Mouse (Mus musculus) myocyte (in vitro differentiated cells): Measurements from ENCODE around the gene Hsf2bp. TPM values are rescaled to one million over a fixed set of nuclear protein-coding genes. Genes with fewer than 3 reads are reported as not detected.

Experiments used
- H3K27me3 ChIP-seq: one replicate; pipeline ENCODE4 v1.6.1; 2011; ENCODE audit not compliant: control insufficient read depth, insufficient read depth, insufficient read length
- H3K36me3 ChIP-seq: one replicate; pipeline ENCODE4 v1.6.1; 2011; ENCODE audit not compliant: control insufficient read depth, insufficient read depth
- H3K4me2 ChIP-seq: one replicate; pipeline ENCODE4 v1.6.1; 2011; ENCODE audit warnings: low read depth, control low read depth
- H3K4me3 ChIP-seq: one replicate; pipeline ENCODE4 v1.5.1; 2011; ENCODE audit warnings: mild to moderate bottlenecking, control low read depth, moderate library complexity
- H3K79me2 ChIP-seq: one replicate; pipeline ENCODE4 v1.6.1; 2011; ENCODE audit not compliant: control insufficient read depth, insufficient read depth
- H3ac ChIP-seq: one replicate; pipeline ENCODE4 v1.6.1; 2011; ENCODE audit not compliant: control insufficient read depth, insufficient read length
- CEBPB ChIP-seq: IDR thresholded peaks from 2 replicates; pipeline ENCODE4 v1.6.1; 2011; ENCODE audit warnings: mild to moderate bottlenecking, moderate library complexity; ENCODE audit not compliant: poor library complexity, insufficient read depth, severe bottlenecking
- E2F4 ChIP-seq: IDR thresholded peaks from one replicate; pipeline ENCODE4 v1.6.1; 2011; ENCODE audit warnings: mild to moderate bottlenecking, control low read depth, moderate library complexity; ENCODE audit not compliant: insufficient read depth
- MAX ChIP-seq: IDR thresholded peaks from one replicate; pipeline ENCODE4 v1.6.1; 2011; ENCODE audit warnings: low read depth, mild to moderate bottlenecking, control low read depth
- MYOD1 ChIP-seq, 3 experiments: IDR thresholded peaks; one replicate each; pipeline ENCODE4 v1.6.1; 2011; ENCODE audit warnings: control low read depth in 2 of 3, low read depth in 2 of 3, mild to moderate bottlenecking in 2 of 3, moderate library complexity in 1 of 3; ENCODE audit not compliant: insufficient read length in 2 of 3, control insufficient read depth in 1 of 3
- MYOG ChIP-seq, 3 experiments: IDR thresholded peaks; one replicate each; pipeline ENCODE4 v1.6.1; 2011; ENCODE audit warnings: control low read depth in 2 of 3, low read depth in 2 of 3, mild to moderate bottlenecking in 2 of 3; ENCODE audit not compliant: insufficient read length in 2 of 3, control insufficient read depth in 1 of 3, insufficient read depth in 1 of 3
- POLR2A ChIP-seq: IDR thresholded peaks from one replicate; pipeline ENCODE4 v1.6.1; 2011; ENCODE audit warnings: low read depth, mild to moderate bottlenecking, control low read depth, moderate library complexity; ENCODE audit not compliant: insufficient read length
- POLR2AphosphoS2 ChIP-seq: IDR thresholded peaks from one replicate; pipeline ENCODE4 v1.6.1; 2011; ENCODE audit warnings: low read depth, control low read depth; ENCODE audit not compliant: insufficient read length
- REST ChIP-seq: IDR thresholded peaks from one replicate; pipeline ENCODE4 v1.6.1; 2011; ENCODE audit warnings: mild to moderate bottlenecking, control low read depth, moderate library complexity; ENCODE audit not compliant: insufficient read depth, insufficient read length
- SRF ChIP-seq: IDR thresholded peaks from one replicate; pipeline ENCODE4 v1.6.1; 2011; ENCODE audit warnings: low read depth; ENCODE audit not compliant: control insufficient read depth, insufficient read length
- TCF12 ChIP-seq: IDR thresholded peaks from one replicate; pipeline ENCODE4 v1.6.1; 2011; ENCODE audit warnings: mild to moderate bottlenecking, control low read depth; ENCODE audit not compliant: poor library complexity, insufficient read depth, severe bottlenecking
- TCF3 ChIP-seq: IDR thresholded peaks from one replicate; pipeline ENCODE4 v1.6.1; 2011; ENCODE audit warnings: low read depth, control low read depth; ENCODE audit not compliant: insufficient read length
- USF1 ChIP-seq: IDR thresholded peaks from one replicate; pipeline ENCODE4 v1.6.1; 2011; ENCODE audit warnings: low read depth, mild to moderate bottlenecking, control low read depth, moderate library complexity
- polyA plus RNA-seq: library from polyadenylated mRNA; unstranded; fragments of >200 nt; fragmentation: generic; extraction: Trizol; gene quantifications from one replicate; pipeline ENCODE4 v1.2.1, GENCODE M21; 2012; ENCODE audit warnings: missing spikeins

Hsf2bp gene
- polyA plus RNA-seq, 1 experiment: 4.9 TPM

- H3K27me3 ChIP-seq: no peaks in the 10 kb centered on the region
Observed at GRCm38 (mm10) chr17:31937141-31937554, 99.0 kb downstream of the Hsf2bp start.

GRCm38 (mm10) chr17:31935841-31936240, 100.3 kb downstream of the Hsf2bp start:
- TF ChIP-seq REST (no peak), CEBPB (no peak), TCF12 (no peak), MAX (no peak), MYOD1 (IDR thresholded peaks at IDR 0.05; ENCODE audit: control insufficient read depth in 1 of 3, insufficient read length in 2 of 3, low read depth in 2 of 3) (no peak), TCF3 (no peak)
- H3K36me3 ChIP-seq: no peaks in the 10 kb centered on the region
- H3ac ChIP-seq: no peak overlapping the region

More at GRCm38 (mm10) chr17:31937141-31937554, 99.0 kb downstream of the Hsf2bp start:
- Histone ChIP-seq H3K79me2 (no peaks in the 10 kb centered on the region), H3K36me3 (no peaks in the 10 kb centered on the region), H3ac (no peak overlapping the region), H3K4me2 (no peak overlapping the region), H3K4me3 (no peak overlapping the region)
- TF ChIP-seq CEBPB (no peak), MYOD1 (IDR thresholded peaks at IDR 0.05; ENCODE audit: control insufficient read depth in 1 of 3, insufficient read length in 2 of 3, low read depth in 2 of 3) (no peak), POLR2AphosphoS2 (no peak), USF1 (no peak), TCF3 (no peak)

GRCm38 (mm10) chr17:31935091-31935830, 100.9 kb downstream of the Hsf2bp start:
- no peak for TF ChIP-seq TCF3
- TF ChIP-seq USF1: no peak
- no peak for TF ChIP-seq POLR2A
- no peak for TF ChIP-seq CEBPB
- TF ChIP-seq REST: no peak
- TF ChIP-seq TCF12: no peak
- peak in 2 of 3 experiments; percentile 71 to 83 for TF ChIP-seq MYOG (IDR thresholded peaks at IDR 0.05; ENCODE audit: control insufficient read depth in 1 of 3, insufficient read depth in 1 of 3, insufficient read length in 2 of 3, low read depth in 2 of 3)
- no peak for TF ChIP-seq SRF
- no peak for TF ChIP-seq E2F4
- peak in 2 of 3 experiments; percentile 61 to 74 for TF ChIP-seq MYOD1 (IDR thresholded peaks at IDR 0.05; ENCODE audit: control insufficient read depth in 1 of 3, insufficient read length in 2 of 3, low read depth in 2 of 3)
- TF ChIP-seq POLR2AphosphoS2: no peak
- TF ChIP-seq MAX: no peak
- H3K79me2 ChIP-seq: no peaks in the 10 kb centered on the region
- no peaks in the 10 kb centered on the region for H3K36me3 ChIP-seq
- H3K4me3 ChIP-seq: no peak overlapping the region
- H3K4me2 ChIP-seq: no peak overlapping the region
- H3ac ChIP-seq: no peak overlapping the region
- no peaks in the 10 kb centered on the region for H3K27me3 ChIP-seq

More at GRCm38 (mm10) chr17:31935841-31936240, 100.3 kb downstream of the Hsf2bp start:
- no peaks in the 10 kb centered on the region for H3K79me2 ChIP-seq
- H3K4me3 ChIP-seq: no peak overlapping the region
- H3K4me2 ChIP-seq: no peak overlapping the region
- H3K27me3 ChIP-seq: no peaks in the 10 kb centered on the region

GRCm38 (mm10) chr17:31933956-31934355, 102.2 kb downstream of the Hsf2bp start:
- Histone ChIP-seq H3K4me2 (no peak overlapping the region), H3K4me3 (no peak overlapping the region), H3K79me2 (no peaks in the 10 kb centered on the region), H3ac (no peak overlapping the region), H3K27me3 (no peaks in the 10 kb centered on the region), H3K36me3 (no peaks in the 10 kb centered on the region)
- TF ChIP-seq TCF3: no peak
- no peak for TF ChIP-seq TCF12
- TF ChIP-seq E2F4: no peak
- TF ChIP-seq POLR2AphosphoS2: no peak
- TF ChIP-seq CEBPB: no peak
- no peak for TF ChIP-seq MAX
- TF ChIP-seq MYOG (IDR thresholded peaks at IDR 0.05; ENCODE audit: control insufficient read depth in 1 of 3, insufficient read depth in 1 of 3, insufficient read length in 2 of 3, low read depth in 2 of 3): no peak
- TF ChIP-seq USF1: no peak
- no peak for TF ChIP-seq MYOD1 (IDR thresholded peaks at IDR 0.05; ENCODE audit: control insufficient read depth in 1 of 3, insufficient read length in 2 of 3, low read depth in 2 of 3)
- no peak for TF ChIP-seq REST
- no peak for TF ChIP-seq POLR2A
- no peak for TF ChIP-seq SRF

- Histone ChIP-seq H3K4me3 (no peak overlapping the region), H3K27me3 (no peaks in the 10 kb centered on the region), H3K36me3 (no peaks in the 10 kb centered on the region), H3ac (no peak overlapping the region), H3K4me2 (no peak overlapping the region), H3K79me2 (no peaks in the 10 kb centered on the region)
- TF ChIP-seq TCF3 (no peak), MAX (no peak), TCF12 (no peak), CEBPB (no peak), REST (no peak), MYOD1 (IDR thresholded peaks at IDR 0.05; ENCODE audit: control insufficient read depth in 1 of 3, insufficient read length in 2 of 3, low read depth in 2 of 3) (no peak), MYOG (IDR thresholded peaks at IDR 0.05; ENCODE audit: control insufficient read depth in 1 of 3, insufficient read depth in 1 of 3, insufficient read length in 2 of 3, low read depth in 2 of 3) (no peak), POLR2AphosphoS2 (no peak), SRF (no peak), USF1 (no peak), E2F4 (no peak), POLR2A (no peak)
Observed at GRCm38 (mm10) chr17:31931499-31931898, 104.7 kb downstream of the Hsf2bp start.
